Mouse (Mus musculus): ENCODE results near the gene Tmem150a.

GRCm38 (mm10) chr6:72378510-72379234 lies 23.4 kb downstream of the Tmem150a start:
- TF ChIP-seq CTCF (IDR thresholded peaks at IDR 0.05; ENCODE audit: control insufficient read depth, insufficient read depth, insufficient replicate concordance, low read depth, low read length) (no peak), POLR2A (IDR thresholded peaks at IDR 0.05; ENCODE audit: control insufficient read depth, low read depth, low read length) (no peak)

Data from testis, adult 2 months (tissue).